Mouse (Mus musculus): ENCODE measurements around the gene Tspan2.

Gene Tspan2

GRCm38 (mm10) chr3:102734313-102735030 is at the start of gene Tspan2:
TSS of gene Tspan2 (plus strand) at chr3:102734529.
- in situ Hi-C loops (cut with MboI, MseI), result loop anchor here (5.0 to 10.0 kb wide), 2 partner anchors 293 to 440 kb away; partner anchors contain the start of gene Bcas2

- in situ Hi-C loops (cut with MboI, MseI), result no loop called here
Observed at GRCm38 (mm10) chr3:102686861-102687260, 47.5 kb upstream of the Tspan2 start.

- in situ Hi-C loops (cut with MboI, MseI), result no loop called here
Observed at GRCm38 (mm10) chr3:102687852-102688251, 46.5 kb upstream of the Tspan2 start.

- in situ Hi-C loops (cut with MboI, MseI), result no loop called here
Observed at GRCm38 (mm10) chr3:102691802-102692484, 42.4 kb upstream of the Tspan2 start.

- in situ Hi-C loops (cut with MboI, MseI), result no loop called here
Observed at GRCm38 (mm10) chr3:102692758-102693325, 41.5 kb upstream of the Tspan2 start.

GRCm38 (mm10) chr3:102698127-102698526 is 36.2 kb upstream of the Tspan2 start:
- in situ Hi-C loops (cut with MboI, MseI), result no loop called here

GRCm38 (mm10) chr3:102701303-102701702 is 33.0 kb upstream of the Tspan2 start:
- in situ Hi-C loops (cut with MboI, MseI), result loop anchor here (5.0 kb wide), 1 partner anchor 101 kb away; no protein-coding TSS in a partner anchor

- in situ Hi-C loops (cut with MboI, MseI), result loop anchor here (5.0 kb wide), 1 partner anchor 100 kb away; no protein-coding TSS in a partner anchor
Observed at GRCm38 (mm10) chr3:102701902-102702544, 32.3 kb upstream of the Tspan2 start.

- in situ Hi-C loops (cut with MboI, MseI), result loop anchor here (5.0 kb wide), 1 partner anchor 98 kb away; no protein-coding TSS in a partner anchor
Observed at GRCm38 (mm10) chr3:102704001-102704401, 30.3 kb upstream of the Tspan2 start.

- in situ Hi-C loops (cut with MboI, MseI), result no loop called here
Observed at GRCm38 (mm10) chr3:102708599-102708998, 25.7 kb upstream of the Tspan2 start.

GRCm38 (mm10) chr3:102715066-102715584 is 19.2 kb upstream of the Tspan2 start:
- in situ Hi-C loops (cut with MboI, MseI), result no loop called here

GRCm38 (mm10) chr3:102715839-102716238 is 18.5 kb upstream of the Tspan2 start:
- in situ Hi-C loops (cut with MboI, MseI), result no loop called here

GRCm38 (mm10) chr3:102717586-102718285 is 16.6 kb upstream of the Tspan2 start:
- in situ Hi-C loops (cut with MboI, MseI), result no loop called here

- in situ Hi-C loops (cut with MboI, MseI), result loop anchor here (10.0 kb wide), 1 partner anchor 1068 kb away; no protein-coding TSS in a partner anchor
Observed at GRCm38 (mm10) chr3:102723154-102723553, 11.2 kb upstream of the Tspan2 start.

- in situ Hi-C loops (cut with MboI, MseI), result loop anchor here (10.0 kb wide), 1 partner anchor 1069 kb away; no protein-coding TSS in a partner anchor
Observed at GRCm38 (mm10) chr3:102723841-102724570, 10.3 kb upstream of the Tspan2 start.

- in situ Hi-C loops (cut with MboI, MseI), result loop anchor here (5.0 to 10.0 kb wide), 2 partner anchors 267 to 1070 kb away; no protein-coding TSS in a partner anchor
Observed at GRCm38 (mm10) chr3:102724798-102725459, 9.4 kb upstream of the Tspan2 start.

- in situ Hi-C loops (cut with MboI, MseI), result loop anchor here (5.0 to 10.0 kb wide), 2 partner anchors 263 to 1075 kb away; no protein-coding TSS in a partner anchor
Observed at GRCm38 (mm10) chr3:102729416-102729815, 4.9 kb upstream of the Tspan2 start.

- in situ Hi-C loops (cut with MboI, MseI), result loop anchor here (10.0 kb wide), 1 partner anchor 444 kb away; the partner anchor contains the start of gene Bcas2
Observed at GRCm38 (mm10) chr3:102731112-102731511, 3.2 kb upstream of the Tspan2 start.

- in situ Hi-C loops (cut with MboI, MseI), result loop anchor here (10.0 kb wide), 1 partner anchor 442 kb away; the partner anchor contains the start of gene Bcas2
Observed at GRCm38 (mm10) chr3:102732619-102733018, 1.7 kb upstream of the Tspan2 start.

Data from T-helper 2 cell (primary cell).